Mouse (Mus musculus) midbrain, postnatal 0 days (tissue): Measurements from ENCODE around the gene Clca4a. TPM values are rescaled to one million over a fixed set of nuclear protein-coding genes. Genes with fewer than 3 reads are reported as not detected.
"Not testable (repeated sequence)": the region's sequence is repeated elsewhere in the genome, so short reads cannot be mapped to it uniquely, and the experiment has no call there.

Experiments used
- ATAC-seq: fragments of 200-750 bp; cut with Nextera tagmentation; 2 replicates; pipeline ENCODE4 v1.8.0; 2017; ENCODE audit warnings: moderate number of reproducible peaks, mild to moderate bottlenecking, moderate TSS enrichment, moderate library complexity; ENCODE audit not compliant: low FRiP score
- DNase-seq: peaks from one replicate; pipeline ENCODE4 v3.0.0-alpha.2; 2015; ENCODE audit warnings: low spot score
- H3K27ac ChIP-seq: fragments of 300-500 bp; sonication (generic); 2 replicates; pipeline ENCODE4 v1.5.1; 2014; ENCODE audit warnings: low read depth, mild to moderate bottlenecking, low read length, mixed read lengths
- H3K27me3 ChIP-seq: fragments of 300-500 bp; sonication (generic); 2 replicates; pipeline ENCODE4 v1.6.1; 2014; ENCODE audit warnings: low read length, control low read depth, mixed read lengths; ENCODE audit not compliant: insufficient read depth
- H3K36me3 ChIP-seq: fragments of 300-500 bp; sonication (generic); 2 replicates; pipeline ENCODE4 v1.6.1; 2014; ENCODE audit warnings: low read length, control low read depth, mixed read lengths; ENCODE audit not compliant: insufficient read depth
- H3K4me1 ChIP-seq: fragments of 300-500 bp; sonication (generic); 2 replicates; pipeline ENCODE4 v1.6.1; 2014; ENCODE audit warnings: mild to moderate bottlenecking, control low read depth, antibody characterized with exemption, low read length, mixed read lengths; ENCODE audit not compliant: insufficient read depth
- H3K4me2 ChIP-seq: fragments of 300-500 bp; sonication (generic); 2 replicates; pipeline ENCODE4 v1.6.1; 2014; ENCODE audit warnings: low read depth, mild to moderate bottlenecking, low read length, mixed read lengths; ENCODE audit not compliant: poor library complexity, severe bottlenecking
- H3K4me3 ChIP-seq: fragments of 300-500 bp; sonication (generic); 2 replicates; pipeline ENCODE4 v1.5.1; 2014; ENCODE audit warnings: low read depth, mild to moderate bottlenecking, low read length, moderate library complexity
- H3K9ac ChIP-seq: fragments of 300-500 bp; sonication (generic); replicated peaks from 2 replicates; pipeline ENCODE4 v1.6.1; 2014; ENCODE audit warnings: mild to moderate bottlenecking, low read length, moderate library complexity, mixed read lengths; ENCODE audit not compliant: poor library complexity, severe bottlenecking
- H3K9me3 ChIP-seq: fragments of 300-500 bp; sonication (generic); 2 replicates; pipeline ENCODE4 v1.6.1; 2016; ENCODE audit warnings: low read length, control low read depth
- CTCF ChIP-seq: IDR thresholded peaks from 2 replicates; pipeline ENCODE4 v1.5.1; 2016; ENCODE audit warnings: antibody characterized with exemption, mild to moderate bottlenecking
- WGBS: fragments of 180-500 bp; shearing (Covaris S2); extraction: QIAGEN DNeasy Blood & Tissue Kit; methylation state at CpG from one replicate; pipeline ENCODE4 v1.1.7; 2014; 5-methylcytosine and 5-hydroxymethylcytosine counted together
- polyA plus RNA-seq: library from polyadenylated mRNA; unstranded; fragments of >200 nt; fragmentation: Nextera tagmentation; extraction: Ambion mirVana; gene quantifications from 2 replicates; pipeline ENCODE4 v1.2.1, GENCODE M21; 2015
- total RNA-seq: library from RNA; depleted of rRNA; stranded (reverse); fragments of >200 nt; gene quantifications from 2 replicates; pipeline ENCODE4 v1.2.3, GENCODE M21; 2014

Clca4a gene
- total and polyA plus RNA-seq, 2 experiments from 2014 or later = 0.07 TPM; not detected in 1

DNA sequence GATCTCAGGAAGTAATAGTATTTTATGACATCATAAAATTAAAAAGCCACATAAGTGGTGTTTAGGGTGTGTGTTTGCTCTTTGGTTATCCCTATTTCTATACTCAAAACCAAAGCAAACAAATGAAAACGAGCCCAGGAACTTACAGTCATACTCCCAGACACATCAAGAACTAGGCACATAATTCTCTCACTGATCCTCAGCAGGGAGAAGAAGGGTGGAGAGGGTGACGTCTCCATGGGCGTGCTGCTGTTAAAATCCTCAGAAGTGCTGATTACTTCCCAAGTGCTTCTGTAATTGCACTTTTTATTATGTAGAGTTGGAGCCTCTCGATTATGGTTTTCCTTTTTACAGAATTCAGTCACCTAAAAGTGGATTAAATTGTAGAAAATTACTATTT is 8.8 kb downstream of the Clca4a start:
- no peak for DNase-seq
- ATAC-seq = no peak
- Histone ChIP-seq H3K9ac (no peak overlapping the region), H3K27me3 (no peaks in the 10 kb centered on the region), H3K36me3 (no peaks in the 10 kb centered on the region), H3K4me3 (no peak overlapping the region), H3K4me1 (no peaks in the 10 kb centered on the region), H3K27ac (no peak overlapping the region), H3K9me3 (no peaks in the 10 kb centered on the region), H3K4me2 (no peak overlapping the region)
- no peak for TF ChIP-seq CTCF
- 68% methylated on average over 4 of the region's 4 CpGs for WGBS

DNA sequence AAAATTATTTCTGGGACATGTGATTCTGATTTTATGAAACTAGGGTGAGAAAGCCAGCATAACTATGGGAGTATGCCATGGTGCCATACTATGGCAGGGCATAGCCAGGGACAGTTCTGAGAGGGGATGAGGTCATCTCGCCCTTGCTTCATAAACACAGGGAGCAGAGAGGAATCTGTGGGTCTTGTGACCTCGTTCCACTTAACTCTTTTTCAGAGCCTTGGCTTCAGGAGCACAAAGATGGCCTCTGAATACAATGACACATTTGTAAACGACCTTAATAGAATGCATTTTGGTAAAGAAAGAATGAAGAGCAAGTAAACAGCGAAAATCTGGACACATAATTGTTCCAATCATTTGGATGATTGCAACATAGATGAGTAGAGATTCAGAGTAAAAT is 24.0 kb downstream of the Clca4a start:
- ATAC-seq (no peak), DNase-seq (no peak)
- no peak overlapping the region for H3K4me3 ChIP-seq
- H3K9me3 ChIP-seq = no peaks in the 10 kb centered on the region
- no peak overlapping the region for H3K4me2 ChIP-seq
- H3K9ac ChIP-seq = no peak overlapping the region
- no peaks in the 10 kb centered on the region for H3K36me3 ChIP-seq
- no peaks in the 10 kb centered on the region for H3K27me3 ChIP-seq
- no peaks in the 10 kb centered on the region for H3K4me1 ChIP-seq
- WGBS = 71% methylated on average over 4 of the region's 4 CpGs
- H3K27ac ChIP-seq = no peak overlapping the region
- TF ChIP-seq CTCF = no peak

DNA sequence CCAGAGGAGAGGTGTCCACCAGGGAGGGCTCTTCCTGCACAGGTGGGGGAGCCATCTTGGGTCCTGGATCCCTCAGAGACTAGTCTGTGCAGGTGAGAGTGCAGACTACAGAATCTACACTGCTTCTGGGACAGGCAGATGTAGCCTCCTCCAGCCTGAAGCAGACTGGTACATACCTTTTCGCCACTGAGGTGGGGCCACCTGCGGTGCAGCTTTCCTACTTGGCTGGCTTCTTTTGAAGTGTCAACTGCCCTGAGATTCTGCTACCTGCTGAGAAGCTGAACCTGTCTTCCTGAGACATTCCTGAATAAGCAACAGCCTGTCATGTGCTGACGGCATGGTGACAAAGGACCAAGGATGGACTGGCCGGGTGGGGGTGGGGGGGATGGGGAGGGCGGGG is 27.5 kb downstream of the Clca4a start:
- not testable (repeated sequence) for ATAC-seq, H3K4me3 ChIP-seq
- WGBS = 5% methylated on average over 5 of the region's 5 CpGs

DNA sequence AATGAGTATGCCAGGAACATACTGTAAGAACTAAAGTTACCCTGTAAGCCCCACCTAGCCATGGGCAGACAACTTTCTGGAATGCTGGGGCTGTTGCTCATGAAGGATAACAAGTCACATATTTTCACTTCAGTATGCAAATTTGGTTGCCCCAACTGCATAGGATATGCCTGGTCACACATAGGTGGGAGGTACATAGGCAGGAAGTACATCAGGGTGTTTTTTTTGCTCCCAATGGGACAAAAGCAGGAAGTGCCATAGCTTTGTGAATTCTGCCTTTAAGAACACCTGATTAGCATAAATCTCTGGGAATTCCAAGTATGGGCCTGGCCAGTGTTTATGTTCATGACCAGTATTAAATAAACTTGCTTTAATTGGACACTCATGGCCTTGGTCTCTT is 41.2 kb downstream of the Clca4a start:
- H3K9me3 ChIP-seq, DNase-seq, ATAC-seq: not testable (repeated sequence)

More for the DNA sequence above, 27.5 kb downstream of the Clca4a start:
- not testable (repeated sequence) for H3K27me3 ChIP-seq, H3K9ac ChIP-seq, DNase-seq, H3K4me1 ChIP-seq, H3K4me2 ChIP-seq, H3K27ac ChIP-seq, H3K9me3 ChIP-seq, H3K36me3 ChIP-seq

DNA sequence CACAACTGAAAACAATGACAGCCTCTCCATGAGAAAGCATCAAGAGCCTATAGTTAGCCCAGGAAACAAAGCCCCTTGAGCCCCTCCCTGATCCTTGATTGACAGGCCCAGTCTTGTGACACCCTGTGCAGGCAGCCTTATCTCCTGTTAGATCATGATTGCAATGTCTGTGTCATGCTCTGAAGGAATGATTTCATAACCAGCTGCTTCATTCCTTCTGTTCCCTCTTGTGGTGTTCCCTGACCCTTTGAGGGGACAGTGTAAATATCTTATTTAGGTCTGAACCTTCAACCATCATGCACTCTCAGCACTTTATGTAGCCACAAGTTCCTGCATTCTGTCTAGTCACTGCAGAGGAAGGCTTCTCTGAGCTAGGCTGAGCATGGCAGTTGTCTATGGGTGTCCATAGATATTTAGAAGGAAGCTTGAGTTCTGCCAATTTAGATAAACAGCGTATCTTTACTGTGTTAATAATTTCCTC is 41.8 kb downstream of the Clca4a start:
- Histone ChIP-seq H3K36me3 (no peaks in the 10 kb centered on the region), H3K4me3 (no peak overlapping the region), H3K27me3 (no peaks in the 10 kb centered on the region), H3K27ac (no peak overlapping the region), H3K9me3 (no peaks in the 10 kb centered on the region), H3K4me2 (no peak overlapping the region), H3K9ac (no peak overlapping the region), H3K4me1 (no peaks in the 10 kb centered on the region)
- WGBS = 86% methylated on average over 1 of the region's 1 CpGs
- no peak for DNase-seq
- no peak for TF ChIP-seq CTCF
- ATAC-seq = no peak

More for the DNA sequence above, 41.2 kb downstream of the Clca4a start:
- not testable (repeated sequence) for H3K4me2 ChIP-seq, H3K4me3 ChIP-seq, H3K27me3 ChIP-seq, H3K9ac ChIP-seq, H3K27ac ChIP-seq, H3K4me1 ChIP-seq, H3K36me3 ChIP-seq

GRCm38 (mm10) chr3:144932335-144932734 is 42.5 kb downstream of the Clca4a start, which contains the start of gene Clca4b:
Clca4b (minus strand) TSS chr3:144932529.
- ATAC-seq (no peak), DNase-seq (no peak)
- no peak within 1 kb of the TSS for H3K4me2 ChIP-seq
- H3K4me1 ChIP-seq = no peaks in the 10 kb centered on the region
- H3K9me3 ChIP-seq = no peaks in the 10 kb centered on the region
- no peak within 1 kb of the TSS for H3K27ac ChIP-seq
- no peaks in the 10 kb centered on the region for H3K27me3 ChIP-seq
- no peaks in the 10 kb centered on the region for H3K36me3 ChIP-seq
- no peak within 1 kb of the TSS for H3K4me3 ChIP-seq
- TF ChIP-seq CTCF = no peak
- no peak within 1 kb of the TSS for H3K9ac ChIP-seq
